Mouse (Mus musculus) ovary, postnatal 14 days (tissue): ENCODE data around the gene Dtd1.

Experiments used
- DNase-seq: peaks from one replicate; pipeline ENCODE4 v3.0.0; 2022; ENCODE audit warnings: low spot score

Gene Dtd1

DNA sequence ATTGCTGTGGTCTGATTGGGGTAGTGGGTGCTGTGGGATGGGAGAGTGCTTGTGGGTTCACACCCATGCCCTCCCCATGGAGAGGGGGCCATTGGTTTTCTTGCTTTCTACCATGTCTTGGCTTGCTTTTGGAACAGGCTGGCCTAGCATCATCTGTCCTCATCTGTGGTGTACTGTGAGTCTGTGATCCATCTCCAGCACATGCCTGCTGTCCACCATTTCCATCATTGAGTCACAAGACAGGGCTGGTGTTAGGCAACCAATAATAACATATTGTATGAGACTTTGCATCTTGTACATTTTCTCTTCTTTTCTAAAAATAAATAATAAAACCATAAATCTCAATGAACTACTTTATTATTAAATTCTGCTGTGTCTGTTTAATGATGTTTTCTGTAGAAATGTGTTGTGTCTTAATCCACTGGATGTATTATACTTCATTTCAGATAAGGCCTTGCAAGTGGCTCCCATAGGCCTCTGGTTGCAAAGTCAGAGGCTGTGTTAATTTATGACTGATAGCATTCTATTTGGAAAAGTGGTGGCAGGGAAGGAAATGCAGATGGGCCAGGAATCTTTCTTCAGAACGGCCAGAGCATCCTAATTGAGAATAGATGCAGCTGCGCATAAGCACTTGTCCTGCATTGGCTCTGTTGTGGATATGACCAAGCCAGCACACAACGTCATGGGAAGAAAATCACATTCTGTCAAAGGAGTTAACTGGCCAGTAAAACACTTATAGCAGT lies 168.8 kb downstream of the Dtd1 start:
- DNase-seq, result no peak

DNA sequence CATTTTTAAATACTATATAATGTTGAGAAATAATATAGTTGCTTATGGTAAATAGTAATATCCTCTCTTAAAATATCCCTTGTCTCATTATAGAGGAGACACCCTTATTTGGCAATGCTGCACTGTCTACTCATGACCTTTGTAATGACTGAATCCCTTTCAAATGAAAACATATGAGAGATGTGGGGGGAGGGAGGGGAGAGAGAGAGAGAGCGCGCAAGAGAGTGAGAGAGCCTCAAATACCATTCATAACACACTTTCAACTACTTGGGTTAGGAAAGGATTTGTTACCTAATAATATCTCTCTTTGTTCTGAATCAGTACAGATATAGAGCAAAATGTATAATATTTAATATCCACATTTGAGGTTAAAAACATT lies 169.4 kb downstream of the Dtd1 start:
- no peak for DNase-seq

DNA sequence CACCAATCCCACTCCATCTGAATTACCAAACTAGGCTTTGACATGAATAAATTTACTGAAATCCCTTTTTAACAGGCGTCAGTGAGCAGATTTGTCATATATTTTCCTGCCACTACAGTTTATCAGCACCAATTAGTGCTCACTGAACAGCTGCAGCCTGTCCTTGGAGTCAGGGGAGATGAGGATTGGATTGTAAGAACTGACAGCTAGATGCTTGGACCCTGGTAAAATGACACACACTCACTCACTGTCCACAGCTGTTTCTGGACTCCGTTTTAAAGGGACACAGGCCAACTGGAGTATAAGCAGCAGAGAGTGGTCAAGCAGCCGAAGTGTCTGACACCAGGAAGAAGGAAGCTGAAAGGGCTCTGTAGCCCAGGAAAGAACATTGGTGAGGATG lies 169.9 kb downstream of the Dtd1 start:
- DNase-seq, result no peak

DNA sequence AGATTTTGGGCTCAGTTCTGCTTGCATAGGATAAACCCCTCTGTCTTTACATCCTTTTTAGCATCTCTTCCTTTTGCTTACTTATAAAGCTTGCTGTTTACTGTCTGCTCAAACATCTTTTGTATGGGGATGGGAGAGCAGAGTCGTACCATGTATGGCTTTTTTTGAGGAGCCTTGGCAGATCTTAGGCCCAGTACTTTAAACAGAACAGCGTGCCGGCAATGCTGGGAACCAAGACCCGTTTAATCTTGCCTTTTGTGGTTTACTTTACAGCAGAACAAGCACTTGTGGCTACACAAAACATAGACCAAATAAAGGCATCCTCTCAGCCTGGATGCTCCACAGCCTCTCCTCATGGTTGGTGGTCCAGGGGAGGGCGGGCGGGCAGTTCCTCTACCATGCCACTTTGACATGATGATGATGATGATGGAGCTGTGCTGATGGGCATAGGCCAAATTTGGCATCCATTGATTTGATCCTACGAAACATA lies 170.8 kb downstream of the Dtd1 start:
- DNase-seq, result no peak

DNA sequence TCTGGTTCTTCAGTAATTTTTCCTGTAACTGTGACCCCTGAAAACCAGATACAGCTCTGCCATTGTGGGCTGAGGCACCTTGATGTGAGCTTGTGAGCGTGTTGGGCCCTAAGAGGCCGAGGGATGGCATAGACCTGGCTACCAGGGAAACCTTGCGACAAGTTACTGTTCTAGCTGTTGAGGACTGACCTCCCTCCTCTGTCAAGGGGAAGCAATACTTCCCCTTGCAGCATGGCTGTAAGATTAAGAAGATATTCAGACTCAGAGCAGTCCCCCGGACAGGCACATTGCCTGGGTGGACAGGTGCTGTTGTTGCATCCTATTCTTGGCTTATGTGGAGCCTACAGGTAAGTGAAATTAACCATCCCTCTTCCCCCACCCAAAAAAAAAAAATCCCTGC lies 172.1 kb downstream of the Dtd1 start:
- no peak for DNase-seq

DNA sequence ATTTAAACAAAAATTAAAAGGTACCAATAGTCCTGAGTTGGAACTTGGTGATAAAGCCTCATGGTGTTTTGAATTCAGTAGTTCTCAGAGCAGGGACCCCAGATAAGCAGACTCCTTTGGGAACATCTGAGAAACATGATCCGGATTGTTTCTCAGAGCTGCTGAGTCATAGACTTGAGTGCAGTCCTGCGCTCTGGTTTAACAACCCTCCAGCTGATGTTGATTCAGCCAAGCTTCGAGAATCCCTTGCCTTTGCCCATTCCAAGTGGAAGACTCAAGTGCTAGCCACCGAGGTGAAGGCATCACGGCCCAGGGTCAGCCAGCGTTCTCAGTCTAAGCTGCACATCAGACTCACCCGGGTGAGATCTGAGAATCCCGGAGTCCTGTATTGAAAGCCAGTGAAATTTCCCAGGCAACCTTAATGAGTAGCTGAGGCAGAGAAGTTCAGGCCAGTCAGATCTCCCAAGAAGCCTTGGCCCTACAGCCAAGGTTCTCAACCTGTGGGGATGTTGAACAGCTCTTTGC lies 175.0 kb downstream of the Dtd1 start:
- DNase-seq, result no peak

DNA sequence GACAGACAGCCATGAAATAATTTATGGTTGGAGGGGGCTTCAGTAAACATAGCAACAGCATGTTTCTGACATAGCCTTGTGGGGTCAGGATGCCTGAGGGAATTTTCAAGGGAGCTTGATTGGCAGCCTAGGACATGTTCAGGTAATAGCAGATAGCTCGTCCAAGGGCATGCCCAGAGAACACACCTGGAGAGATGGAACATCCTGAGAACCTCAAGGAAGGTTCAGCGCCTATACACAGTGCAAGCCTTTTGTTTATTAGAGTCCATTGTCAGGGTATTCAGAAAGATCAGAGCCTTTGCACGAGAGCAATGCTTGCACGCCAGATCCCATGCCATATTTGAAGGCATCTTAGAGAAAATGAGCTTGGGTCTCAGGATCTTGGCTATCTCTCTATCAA lies 175.9 kb downstream of the Dtd1 start:
- DNase-seq, result no peak

DNA sequence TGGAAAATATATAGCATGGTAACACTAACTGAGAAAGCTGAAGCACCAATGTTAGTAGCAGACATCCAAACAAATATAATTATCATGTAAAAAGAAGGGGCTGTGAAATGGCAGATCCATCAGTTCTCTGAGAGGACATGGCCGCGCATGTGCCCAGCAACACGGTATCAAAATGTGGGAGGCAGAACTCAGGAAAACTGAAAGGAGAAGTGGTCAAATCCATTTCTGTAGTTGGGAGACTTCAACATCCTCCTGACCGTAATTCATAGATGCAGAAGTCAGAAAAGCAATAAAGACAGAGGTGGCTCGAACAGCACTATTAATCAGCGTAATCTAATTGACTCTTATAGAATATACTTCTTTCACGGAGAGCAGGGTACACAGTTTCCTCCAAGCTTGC lies 179.6 kb downstream of the Dtd1 start:
- no peak for DNase-seq

DNA sequence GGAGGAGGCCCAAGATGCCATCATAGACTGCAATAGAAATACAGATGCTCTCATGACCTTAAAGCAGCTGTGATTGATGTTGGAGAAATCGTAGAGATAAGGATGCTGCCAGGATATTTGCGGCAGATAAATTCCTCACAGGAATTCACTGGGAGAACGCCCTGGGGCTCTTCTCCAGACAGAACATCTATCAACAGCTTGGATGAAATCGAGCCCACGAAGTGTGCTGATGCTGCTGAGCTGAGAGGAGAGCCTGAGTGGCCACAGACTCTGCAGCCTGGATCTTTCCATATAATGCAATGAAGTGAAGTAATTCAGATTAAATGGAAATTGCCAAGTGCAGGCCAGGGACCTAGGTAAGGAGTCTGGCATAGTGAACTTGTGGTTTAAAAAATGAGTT lies 181.0 kb downstream of the Dtd1 start:
- no peak for DNase-seq

DNA sequence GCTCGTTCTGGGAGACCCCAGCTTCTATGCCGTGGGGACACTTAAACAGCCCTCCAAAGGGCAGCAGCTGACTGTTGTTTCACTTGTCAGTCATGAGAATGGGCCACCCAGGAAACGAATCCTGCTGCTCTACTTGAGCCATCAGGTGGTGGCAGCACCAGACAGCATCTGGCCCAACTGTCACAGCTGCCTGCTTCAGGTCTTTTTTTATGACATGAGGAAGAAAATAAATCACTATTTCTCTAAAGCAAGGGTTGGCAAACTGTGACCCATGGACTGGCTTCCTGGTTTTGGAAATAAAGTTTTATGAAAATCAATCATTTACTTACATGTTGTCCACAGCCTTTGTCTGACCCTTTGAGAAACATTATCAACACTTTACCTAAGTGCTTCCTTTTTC lies 182.2 kb downstream of the Dtd1 start:
- DNase-seq, result no peak

DNA sequence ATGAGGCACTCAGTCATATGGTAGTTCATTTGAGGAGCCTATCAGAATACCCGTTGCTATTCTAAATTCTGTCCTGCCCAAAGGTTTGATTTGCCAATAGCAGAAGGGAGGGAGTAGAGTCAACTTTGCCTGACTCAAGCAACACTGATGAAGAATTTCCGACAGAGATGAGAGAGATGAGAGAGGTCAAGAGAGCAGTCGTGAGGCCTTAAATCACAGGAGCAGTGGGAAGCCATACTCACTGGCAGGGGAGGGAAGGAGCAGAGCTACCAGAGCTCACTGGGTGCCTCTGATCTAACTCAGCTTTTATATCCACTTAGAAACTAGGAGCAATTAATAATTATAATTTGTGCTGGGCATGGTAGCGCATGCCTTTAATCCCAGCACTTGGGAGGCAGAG lies 182.8 kb downstream of the Dtd1 start:
- DNase-seq, result no peak

DNA sequence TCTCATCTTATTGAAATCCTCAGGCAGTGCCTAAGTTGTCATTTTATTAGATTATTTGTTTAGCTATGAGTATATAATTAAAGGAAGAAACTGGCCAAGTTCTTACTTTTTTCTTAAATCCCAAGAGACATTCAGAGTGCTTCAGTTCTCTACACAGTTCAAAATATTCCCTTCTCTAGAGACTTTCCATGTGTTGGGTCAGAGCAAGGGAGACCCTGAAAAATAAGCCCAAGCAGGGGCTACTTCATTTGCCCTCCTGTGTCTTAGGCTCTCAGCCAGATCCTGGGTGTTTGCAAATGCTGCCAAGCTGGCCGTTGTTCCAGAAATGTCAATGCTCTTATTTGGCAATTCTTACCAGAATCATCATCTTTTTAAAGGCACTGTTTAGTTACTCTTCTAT lies 183.5 kb downstream of the Dtd1 start:
- no peak for DNase-seq

DNA sequence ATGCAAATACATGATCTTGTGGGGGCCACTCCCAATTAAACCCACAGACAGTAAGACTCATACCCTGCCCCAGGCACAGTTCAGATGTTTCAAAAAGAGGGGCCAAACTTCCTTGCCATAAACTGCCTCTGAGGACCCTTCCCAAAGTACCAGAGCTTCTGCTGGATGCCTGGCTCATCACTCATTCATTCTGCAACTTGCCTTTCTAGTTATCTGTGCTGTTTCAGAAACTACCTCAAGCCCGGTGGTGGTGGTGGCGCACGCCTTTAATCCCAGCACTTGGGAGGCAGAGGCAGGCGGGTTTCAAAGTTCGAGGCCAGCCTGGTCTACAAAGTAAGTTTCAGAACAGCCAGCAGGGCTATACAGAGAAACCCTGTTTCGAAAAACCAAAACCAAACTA lies 184.1 kb downstream of the Dtd1 start:
- DNase-seq, result no peak

DNA sequence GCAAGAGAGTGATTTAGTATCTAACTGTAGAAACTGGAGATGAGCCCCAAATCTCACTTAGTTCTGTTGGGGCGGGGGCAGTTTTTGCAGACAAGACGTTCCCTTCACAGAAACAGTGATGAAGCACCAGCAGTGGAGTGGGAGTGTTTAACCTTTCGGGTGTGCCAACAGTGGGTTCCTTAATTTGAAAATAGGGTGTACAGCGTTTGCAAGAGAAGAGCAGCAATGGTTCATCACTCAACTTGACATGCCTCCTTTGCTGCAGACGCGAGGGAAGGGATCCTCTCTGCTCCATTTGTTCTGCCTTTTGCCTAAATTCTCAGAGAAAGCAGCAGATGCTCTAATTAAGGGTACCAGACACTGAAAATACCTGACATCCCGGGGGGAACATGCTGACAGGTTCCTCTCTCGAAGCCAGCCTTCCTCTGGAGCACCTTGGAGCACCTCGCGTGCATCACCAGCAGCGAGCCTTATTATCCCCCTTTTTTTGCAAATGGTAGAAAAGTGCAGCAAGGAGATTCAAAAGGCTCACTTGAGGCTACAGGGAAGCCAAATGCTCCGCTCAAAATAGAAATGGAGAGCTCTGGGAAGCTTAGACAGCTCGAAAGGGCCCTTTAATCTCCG lies 192.1 kb downstream of the Dtd1 start:
- DNase-seq, result no peak

DNA sequence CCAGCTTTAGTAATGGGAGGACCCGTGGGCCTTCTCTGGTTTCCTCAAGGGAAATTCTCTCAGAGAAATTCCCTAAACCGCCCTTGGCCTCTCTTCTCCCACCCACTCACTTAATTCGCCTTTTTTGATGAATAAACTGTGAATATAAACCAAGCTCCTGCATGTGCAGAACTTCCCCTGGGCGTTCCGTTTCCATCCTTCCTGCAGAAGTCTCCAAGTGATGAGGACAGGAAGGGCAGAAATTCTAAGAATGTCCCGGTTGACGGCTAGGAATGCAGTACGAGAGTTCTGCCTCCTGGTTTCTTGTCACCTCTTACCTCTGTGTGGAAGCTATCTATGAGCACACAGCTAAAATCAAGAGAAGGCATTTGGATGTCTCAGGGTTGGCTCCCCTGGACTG lies 197.8 kb downstream of the Dtd1 start:
- DNase-seq, result no peak

DNA sequence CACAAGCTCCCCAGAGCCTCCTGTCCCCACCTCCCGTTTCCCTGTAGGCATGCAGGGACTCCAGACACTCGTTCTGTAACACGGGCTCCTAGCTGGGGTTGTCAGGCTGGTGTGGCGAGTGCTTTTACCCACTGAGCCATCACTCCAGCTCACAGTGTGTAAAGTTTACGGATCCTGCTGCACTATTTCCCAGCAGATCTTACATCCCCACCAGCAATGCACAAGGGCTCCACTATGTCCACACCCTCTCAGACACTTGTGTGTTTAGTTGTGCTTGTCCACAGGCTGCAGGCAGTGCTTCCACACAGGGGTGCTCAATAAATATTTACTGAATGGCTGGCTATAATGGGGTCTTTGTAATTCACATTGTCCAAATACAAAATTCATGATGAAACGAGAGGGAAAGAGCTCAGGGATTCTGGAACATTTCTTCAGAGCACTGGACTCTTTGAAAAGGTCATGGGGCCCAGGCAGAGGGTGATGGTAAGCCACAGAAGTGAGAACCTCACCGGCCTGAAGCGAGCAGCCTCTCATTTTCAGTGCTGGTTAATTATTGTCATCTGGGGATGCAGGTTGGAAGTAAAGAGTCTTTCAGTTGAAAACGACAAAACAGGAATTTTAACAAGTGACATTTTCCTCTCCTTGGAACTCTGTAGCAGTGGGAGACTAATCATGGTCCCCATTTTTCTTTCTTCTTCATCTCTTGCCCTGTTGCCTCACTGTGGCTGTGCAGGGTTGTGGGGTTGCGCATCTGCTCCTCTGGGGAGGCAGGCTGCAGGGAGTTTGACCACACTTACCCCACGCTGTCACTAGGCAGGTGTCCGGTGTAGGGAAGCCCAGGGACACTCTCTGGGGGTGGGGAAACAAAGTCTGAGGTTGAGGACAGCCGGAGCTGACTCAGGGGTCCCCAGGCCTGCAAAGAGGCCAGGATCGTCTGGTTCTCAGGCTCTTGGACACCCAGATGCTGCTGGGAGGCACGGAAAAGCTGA lies 208.4 kb downstream of the Dtd1 start:
- DNase-seq, result no peak
